Mouse (Mus musculus) lung, postnatal 0 days (tissue): ENCODE data around the gene Trnt1. TPM values are rescaled to one million over a fixed set of nuclear protein-coding genes. Genes with fewer than 3 reads are reported as not detected.

Experiments used
- ATAC-seq: fragments of 200-750 bp; cut with Nextera tagmentation; 2 replicates; pipeline ENCODE4 v1.8.0; 2017; ENCODE audit warnings: moderate library complexity
- DNase-seq: peaks from one replicate; pipeline ENCODE4 v3.0.0-alpha.2; 2016; ENCODE audit warnings: low spot score
- H3K27ac ChIP-seq: fragments of 300-500 bp; sonication (generic); 2 replicates; pipeline ENCODE4 v1.5.1; 2014; ENCODE audit warnings: antibody characterized with exemption, mild to moderate bottlenecking, low read length, mixed read lengths
- H3K27me3 ChIP-seq: fragments of 300-500 bp; sonication (generic); replicated peaks from 2 replicates; pipeline ENCODE4 v1.6.1; 2014; ENCODE audit warnings: low read length, mixed read lengths; ENCODE audit not compliant: insufficient read depth
- H3K36me3 ChIP-seq: fragments of 300-500 bp; sonication (generic); 2 replicates; pipeline ENCODE4 v1.6.1; 2014; ENCODE audit warnings: low read length, mixed read lengths; ENCODE audit not compliant: insufficient read depth
- H3K4me1 ChIP-seq: fragments of 300-500 bp; sonication (generic); 2 replicates; pipeline ENCODE4 v1.6.1; 2014; ENCODE audit warnings: antibody characterized with exemption, low read depth, low read length, mixed read lengths; ENCODE audit not compliant: insufficient read depth
- H3K4me2 ChIP-seq: fragments of 300-500 bp; sonication (generic); replicated peaks from 2 replicates; pipeline ENCODE4 v1.6.1; 2014; ENCODE audit warnings: low read depth, mild to moderate bottlenecking, low read length, moderate library complexity, mixed read lengths
- H3K4me3 ChIP-seq: fragments of 300-500 bp; sonication (generic); 2 replicates; pipeline ENCODE4 v1.5.1; 2014; ENCODE audit warnings: low read depth, low read length
- H3K9ac ChIP-seq: fragments of 300-500 bp; sonication (generic); replicated peaks from 2 replicates; pipeline ENCODE4 v1.6.1; 2014; ENCODE audit warnings: low read depth, mild to moderate bottlenecking
- H3K9me3 ChIP-seq: fragments of 300-500 bp; sonication (generic); 2 replicates; pipeline ENCODE4 v1.6.1; 2016; ENCODE audit warnings: low read length, mixed read lengths
- CTCF ChIP-seq: IDR thresholded peaks from 2 replicates; pipeline ENCODE4 v1.5.1; 2016; ENCODE audit warnings: antibody characterized with exemption, mild to moderate bottlenecking
- EP300 ChIP-seq: IDR thresholded peaks from 2 replicates; pipeline ENCODE4 v1.6.1; 2016; ENCODE audit warnings: antibody characterized with exemption, mild to moderate bottlenecking, control low read depth
- WGBS: fragments of 180-500 bp; shearing (Covaris S2); extraction: QIAGEN DNeasy Blood & Tissue Kit; methylation state at CpG from one replicate; pipeline ENCODE4 v1.1.7; 2014; 5-methylcytosine and 5-hydroxymethylcytosine counted together
- polyA plus RNA-seq: library from polyadenylated mRNA; unstranded; fragments of >200 nt; fragmentation: Nextera tagmentation; extraction: Ambion mirVana; gene quantifications from 2 replicates; pipeline ENCODE4 v1.2.1, GENCODE M21; 2015

The Trnt1 gene
- polyA plus RNA-seq, 1 experiment from 2014 or later, result 36.1 TPM

DNA sequence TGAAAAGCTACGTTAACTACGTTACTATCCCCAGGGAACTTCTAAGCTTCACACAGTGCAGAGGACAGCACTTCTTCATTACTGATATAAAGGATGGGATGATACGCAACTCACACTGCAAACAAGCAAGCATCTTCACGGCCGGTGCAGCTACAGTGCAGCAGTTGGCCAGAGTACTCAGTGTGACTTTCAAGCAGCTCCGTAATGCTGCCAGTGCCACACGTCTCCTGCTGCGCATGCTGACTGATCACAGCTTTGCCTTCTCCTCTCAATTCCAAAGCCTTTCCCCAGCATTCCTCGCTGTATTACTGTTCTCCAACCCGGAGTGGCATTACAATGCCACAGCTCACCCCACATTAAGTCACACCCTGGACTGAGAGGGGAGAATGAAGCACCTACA lies 24.7 kb downstream of the Trnt1 start:
- no peak overlapping the region for H3K9ac ChIP-seq
- DNase-seq (no peak), ATAC-seq (no peak)
- WGBS, result 93% methylated on average over 10 of the region's 10 CpGs
- H3K36me3 ChIP-seq, result peaks cover 23% of the 10 kb centered on the region; the same call in 1 of the 2 replicates
- peaks cover 1% of the 10 kb centered on the region; the same call in 1 of the 2 replicates for H3K4me1 ChIP-seq
- H3K9me3 ChIP-seq, result no peaks in the 10 kb centered on the region
- TF ChIP-seq EP300, result no peak
- no peak for TF ChIP-seq CTCF
- no peaks in the 10 kb centered on the region for H3K27me3 ChIP-seq
- H3K27ac ChIP-seq, result no peak overlapping the region
- no peak overlapping the region for H3K4me2 ChIP-seq
- no peak overlapping the region for H3K4me3 ChIP-seq

DNA sequence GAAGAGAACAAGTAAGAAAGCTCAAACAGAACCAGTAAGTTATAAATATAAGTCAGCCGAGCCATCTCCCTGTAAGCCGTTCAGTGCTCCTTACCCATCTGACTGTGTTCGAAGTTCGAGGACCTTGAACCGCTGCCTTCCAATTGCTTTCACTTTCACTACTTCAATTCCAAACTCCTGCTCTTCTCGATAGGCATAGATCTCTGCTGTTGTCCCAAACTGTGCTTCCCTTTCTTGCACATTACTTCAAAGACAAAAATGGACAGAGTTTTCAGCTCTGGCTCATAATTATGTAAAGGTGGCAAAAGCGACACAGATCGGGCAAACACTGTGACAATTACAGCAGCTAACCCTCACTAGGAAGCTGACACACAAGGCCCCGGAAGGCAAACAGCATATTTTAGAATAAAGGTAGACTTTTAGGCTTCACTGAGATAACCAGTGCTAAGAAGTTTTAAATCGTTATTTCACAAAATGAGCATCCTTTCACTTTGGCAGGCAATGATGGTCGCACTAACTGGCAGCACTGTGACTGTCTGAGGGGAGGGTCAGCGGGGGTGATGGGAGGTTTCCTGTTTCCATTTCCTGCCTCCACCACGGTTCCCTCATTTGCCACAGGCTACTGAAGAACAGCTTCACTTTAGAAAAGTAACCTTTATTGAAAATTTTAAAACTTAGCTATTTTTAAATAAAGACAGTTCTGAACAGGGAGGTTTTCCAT lies 25.3 kb downstream of the Trnt1 start:
- no peak overlapping the region for H3K27ac ChIP-seq
- peaks cover 7% of the 10 kb centered on the region; the same call in 1 of the 2 replicates for H3K4me1 ChIP-seq
- TF ChIP-seq CTCF, result no peak
- no peak for TF ChIP-seq EP300
- no peak overlapping the region for H3K4me3 ChIP-seq
- H3K36me3 ChIP-seq, result peaks cover 23% of the 10 kb centered on the region; the same call in 1 of the 2 replicates
- H3K27me3 ChIP-seq, result no peaks in the 10 kb centered on the region
- H3K9ac ChIP-seq, result no peak overlapping the region
- H3K4me2 ChIP-seq, result no peak overlapping the region
- WGBS, result 81% methylated on average over 13 of the region's 13 CpGs
- DNase-seq (no peak), ATAC-seq (no peak)
- no peaks in the 10 kb centered on the region for H3K9me3 ChIP-seq

DNA sequence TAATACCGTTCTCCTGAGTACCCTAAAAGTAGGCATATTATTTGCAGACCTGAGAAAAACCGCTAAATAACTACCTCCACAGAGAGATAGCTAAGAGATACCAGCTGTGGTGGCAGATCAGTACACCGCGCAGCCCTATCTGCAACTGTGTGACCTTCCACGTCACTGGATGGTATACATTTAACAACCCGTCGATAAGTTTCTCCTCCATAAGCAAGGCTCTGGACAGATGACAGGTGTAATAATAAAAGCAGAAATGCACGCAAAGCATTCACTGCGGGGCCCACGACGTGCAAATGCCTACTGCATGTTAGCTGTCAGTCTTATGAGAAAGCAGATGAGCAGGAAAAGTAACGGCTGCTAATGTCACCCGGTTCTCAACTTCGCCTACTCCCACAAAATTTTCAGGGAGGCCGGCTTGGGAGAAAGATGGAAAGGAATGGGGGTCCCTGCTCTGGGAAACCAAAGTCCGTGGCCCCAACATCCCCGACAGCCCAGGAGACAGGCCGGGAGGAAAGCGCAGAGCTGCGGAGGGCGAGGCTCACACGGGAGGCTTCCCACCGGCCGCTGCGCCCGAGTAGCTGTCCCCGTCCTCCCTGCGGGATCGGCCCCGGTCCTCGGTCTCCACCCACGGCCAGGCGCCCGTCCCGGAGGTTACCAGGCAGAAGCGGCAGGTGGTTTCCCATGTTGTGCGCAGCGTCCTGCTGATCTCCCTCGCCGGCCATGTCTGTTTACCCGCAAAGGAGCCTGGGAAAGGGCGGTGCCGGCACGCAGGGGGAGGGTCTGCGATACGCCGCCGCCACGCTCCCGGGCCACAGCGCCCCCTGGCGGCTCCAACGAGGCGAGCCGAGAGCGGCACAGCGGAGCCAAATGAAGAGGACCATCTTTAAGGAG lies 30.7 kb downstream of the Trnt1 start, which contains the start of gene Crbn:
Crbn (minus strand) TSS at position 745 of the 894 bp plus-strand sequence.
- no peaks in the 10 kb centered on the region for H3K9me3 ChIP-seq
- peak within 1 kb of the TSS; percentile 83 for H3K9ac ChIP-seq
- no peaks in the 10 kb centered on the region for H3K27me3 ChIP-seq
- H3K4me1 ChIP-seq, result peaks cover 7% of the 10 kb centered on the region; the same call in 1 of the 2 replicates
- peaks cover 3% of the 10 kb centered on the region; the same call in 1 of the 2 replicates for H3K36me3 ChIP-seq
- H3K4me3 ChIP-seq, result peak within 1 kb of the TSS; percentile 84
- H3K4me2 ChIP-seq, result peak within 1 kb of the TSS; percentile 78
- DNase-seq (peak; percentile 93), ATAC-seq (peak; percentile 98)
- H3K27ac ChIP-seq, result peak within 1 kb of the TSS; percentile 16; the same call in 1 of the 2 replicates
- WGBS, result 2% methylated on average over 54 of the region's 57 CpGs
- TF ChIP-seq CTCF (peak; percentile 99), EP300 (no peak)

DNA sequence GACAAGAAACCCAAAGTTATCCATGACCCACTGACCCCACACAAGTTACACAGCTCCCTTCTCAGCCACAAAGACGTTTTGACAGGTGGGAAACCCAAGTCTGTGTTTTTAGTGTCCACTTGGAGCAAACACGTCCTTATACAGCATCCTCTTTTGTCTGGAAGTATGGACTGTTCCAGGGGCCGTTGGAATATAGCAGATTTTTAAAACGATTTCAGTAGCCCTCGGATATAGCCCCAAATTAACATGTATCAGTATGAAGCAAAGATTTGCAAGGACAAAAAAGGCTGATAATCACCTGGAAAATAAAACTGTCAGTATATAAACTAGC lies 31.3 kb downstream of the Trnt1 start:
- Histone ChIP-seq H3K27me3 (no peaks in the 10 kb centered on the region), H3K4me3 (peak overlapping the region; percentile 84), H3K9me3 (no peaks in the 10 kb centered on the region), H3K36me3 (no peaks in the 10 kb centered on the region), H3K27ac (no peak overlapping the region), H3K4me2 (no peak overlapping the region), H3K9ac (no peak overlapping the region), H3K4me1 (peaks cover 7% of the 10 kb centered on the region; the same call in 1 of the 2 replicates)
- whole genome bisulfite sequencing, result 49% methylated on average over 5 of the region's 5 CpGs
- ATAC-seq (no peak), DNase-seq (no peak)
- TF ChIP-seq CTCF, result no peak
- TF ChIP-seq EP300, result no peak

- Histone ChIP-seq H3K27me3 (no peaks in the 10 kb centered on the region), H3K9me3 (no peaks in the 10 kb centered on the region), H3K4me3 (no peak overlapping the region), H3K9ac (no peak overlapping the region), H3K4me2 (no peak overlapping the region), H3K4me1 (no peaks in the 10 kb centered on the region), H3K27ac (no peak overlapping the region), H3K36me3 (no peaks in the 10 kb centered on the region)
- WGBS, result 25% methylated on average over 2 of the region's 2 CpGs
- DNase-seq (peak; percentile 85), ATAC-seq (peak; percentile 75)
- peak; percentile 66 for TF ChIP-seq CTCF
- TF ChIP-seq EP300, result 0 out of 2 replicates have a peak, but pooled peaks have one; percentile 9
These were observed 36.0 kb downstream of the Trnt1 start for GRCm38 (mm10) chr6:106804904-106805303.

DNA sequence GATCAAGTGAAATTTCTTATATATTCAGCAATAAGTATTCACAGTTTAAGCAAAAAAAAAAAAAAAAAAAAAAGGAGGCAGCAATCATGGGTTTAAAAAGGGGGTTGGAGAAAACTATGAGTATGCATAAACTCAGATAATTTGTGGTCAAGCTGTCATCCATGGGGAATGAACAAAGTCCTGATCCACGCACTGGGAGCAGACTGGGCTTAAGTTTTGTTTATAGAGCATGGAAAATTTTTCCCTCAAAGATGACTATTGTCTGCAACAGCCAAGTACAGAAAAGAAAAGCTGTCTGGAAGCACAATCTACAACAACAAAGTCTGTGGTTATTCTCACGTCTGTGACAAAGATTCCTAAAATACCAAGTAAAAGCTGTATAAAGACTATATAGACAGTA lies 40.2 kb downstream of the Trnt1 start:
- DNase-seq, result no peak
- WGBS, result 43% methylated on average over 2 of the region's 2 CpGs
- no peak for TF ChIP-seq EP300
- TF ChIP-seq CTCF, result no peak
- H3K9ac ChIP-seq, result no peak overlapping the region
- H3K4me1 ChIP-seq, result no peaks in the 10 kb centered on the region
- no peak for ATAC-seq
- no peaks in the 10 kb centered on the region for H3K27me3 ChIP-seq
- H3K36me3 ChIP-seq, result no peaks in the 10 kb centered on the region
- no peaks in the 10 kb centered on the region for H3K9me3 ChIP-seq
- H3K4me2 ChIP-seq, result no peak overlapping the region
- H3K27ac ChIP-seq, result no peak overlapping the region
- H3K4me3 ChIP-seq, result no peak overlapping the region
